Mouse (Mus musculus) heart, postnatal 0 days (tissue): ENCODE data around the gene Zbtb16.

Experiments used
- CTCF ChIP-seq: IDR thresholded peaks from 2 replicates; pipeline ENCODE4 v1.5.1; 2016; ENCODE audit warnings: antibody characterized with exemption, control low read depth, low read depth
- EP300 ChIP-seq: IDR thresholded peaks from 2 replicates; pipeline ENCODE4 v1.6.1; 2016; ENCODE audit warnings: antibody characterized with exemption, low read depth

- no peak for TF ChIP-seq CTCF
- no peak for TF ChIP-seq EP300
Observed at GRCm38 (mm10) chr9:48646781-48647647, 189.0 kb downstream of the Zbtb16 start.
